Mouse (Mus musculus) kidney, postnatal 0 days (tissue): ENCODE data around the gene Ppox. TPM values are rescaled to one million over a fixed set of nuclear protein-coding genes. Genes with fewer than 3 reads are reported as not detected.
A peak's percentile ranks its signal among the peaks of the same experiment; 100 is the strongest.

ENCODE experiments used
- ATAC-seq: fragments of 200-750 bp; cut with Nextera tagmentation; replicated peaks from 2 replicates; pipeline ENCODE4 v1.8.0; 2017; ENCODE audit warnings: low read depth, moderate number of reproducible peaks, moderate TSS enrichment, moderate library complexity; ENCODE audit not compliant: low FRiP score
- DNase-seq: peaks from one replicate; pipeline ENCODE4 v3.0.0-alpha.2; 2016; ENCODE audit warnings: low spot score
- H3K27ac ChIP-seq: fragments of 300-500 bp; sonication (generic); 2 replicates; pipeline ENCODE4 v1.5.1; 2014; ENCODE audit warnings: mild to moderate bottlenecking
- H3K27me3 ChIP-seq: fragments of 300-500 bp; sonication (generic); 2 replicates; pipeline ENCODE4 v1.6.1; 2014; ENCODE audit warnings: low read length, mixed read lengths; ENCODE audit not compliant: insufficient read depth
- H3K36me3 ChIP-seq: fragments of 300-500 bp; sonication (generic); 2 replicates; pipeline ENCODE4 v1.6.1; 2014; ENCODE audit warnings: low read length, mixed read lengths; ENCODE audit not compliant: insufficient read depth
- H3K4me1 ChIP-seq: fragments of 300-500 bp; sonication (generic); replicated peaks from 2 replicates; pipeline ENCODE4 v1.6.1; 2014; ENCODE audit warnings: antibody characterized with exemption, low read length, mixed read lengths; ENCODE audit not compliant: insufficient read depth
- H3K4me2 ChIP-seq: fragments of 300-500 bp; sonication (generic); 2 replicates; pipeline ENCODE4 v1.6.1; 2014; ENCODE audit warnings: mild to moderate bottlenecking, low read length, moderate library complexity, mixed read lengths
- H3K4me3 ChIP-seq: fragments of 300-500 bp; sonication (generic); replicated peaks from 2 replicates; pipeline ENCODE4 v1.5.1; 2014; ENCODE audit warnings: low read depth, low read length
- H3K9ac ChIP-seq: fragments of 300-500 bp; sonication (generic); 2 replicates; pipeline ENCODE4 v1.6.1; 2014; ENCODE audit warnings: low read depth, low read length
- H3K9me3 ChIP-seq: fragments of 300-500 bp; sonication (generic); replicated peaks from 2 replicates; pipeline ENCODE4 v1.6.1; 2016; ENCODE audit warnings: low read length, inconsistent platforms, mixed read lengths
- CTCF ChIP-seq: IDR thresholded peaks from 2 replicates; pipeline ENCODE4 v1.5.1; 2016; ENCODE audit warnings: antibody characterized with exemption, low read depth, mild to moderate bottlenecking, moderate library complexity
- WGBS: fragments of 180-500 bp; shearing (Covaris S2); extraction: QIAGEN DNeasy Blood & Tissue Kit; methylation state at CpG from one replicate; pipeline ENCODE4 v1.1.7; 2014; 5-methylcytosine and 5-hydroxymethylcytosine counted together
- polyA plus RNA-seq: library from polyadenylated mRNA; unstranded; fragments of >200 nt; fragmentation: Nextera tagmentation; extraction: Ambion mirVana; gene quantifications from 2 replicates; pipeline ENCODE4 v1.2.1, GENCODE M21; 2015

The Ppox gene
- polyA plus RNA-seq, 1 experiment from 2014 or later, result 46.4 TPM

DNA sequence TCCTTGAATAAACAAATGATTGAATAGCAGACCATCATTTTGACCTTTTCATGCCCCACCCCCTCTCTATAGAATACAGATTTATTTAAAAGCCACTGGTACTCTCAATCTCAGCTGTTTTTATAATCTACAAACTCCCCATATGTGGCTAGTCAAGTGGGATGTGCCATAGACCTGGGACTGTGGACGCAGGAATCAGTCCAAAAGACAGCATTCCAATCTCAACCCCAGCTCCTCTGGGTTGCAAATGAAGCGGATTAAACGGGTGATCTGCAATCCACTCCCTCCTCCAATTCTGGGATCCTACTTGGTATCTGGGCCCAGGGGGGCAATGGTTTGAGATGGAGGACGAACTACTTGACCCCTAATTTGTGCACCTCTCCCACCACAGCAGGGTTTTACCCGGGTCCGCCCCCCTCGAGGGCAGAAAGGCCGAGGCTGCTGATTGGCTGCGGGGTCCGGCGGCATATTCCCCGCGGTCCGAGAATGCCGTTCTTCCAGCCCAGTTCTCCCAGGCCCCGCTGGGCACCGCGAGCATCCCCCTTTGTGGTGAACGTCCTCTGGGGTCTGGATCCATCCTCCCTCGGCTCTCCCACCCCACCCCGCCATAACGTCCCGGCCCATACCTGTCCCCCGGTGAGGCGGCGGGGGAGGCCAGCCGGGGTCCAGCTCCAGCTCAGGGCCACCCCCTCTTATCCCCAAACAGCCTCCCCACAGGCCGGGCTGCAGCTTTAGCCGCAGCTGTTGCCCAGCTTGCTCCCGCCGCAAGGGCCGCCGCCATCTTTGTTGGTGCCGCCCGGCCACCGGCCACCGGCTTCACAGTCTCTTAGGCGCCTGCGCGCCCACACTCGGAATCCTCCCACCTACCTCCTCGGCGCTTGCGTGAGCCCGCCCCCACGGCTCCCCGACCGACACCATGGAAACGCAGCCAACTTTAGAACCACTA is 6.4 kb upstream of the Ppox start, which contains the start of gene Usp21:
Gene Usp21 (minus strand): TSS at position 856 of the 946 bp plus-strand sequence.
- H3K4me1 ChIP-seq, result peaks cover 5% of the 10 kb centered on the region; the same call in 1 of the 2 replicates
- peak within 1 kb of the TSS; percentile 82 for H3K4me2 ChIP-seq
- TF ChIP-seq CTCF, result no peak
- H3K27ac ChIP-seq, result peak within 1 kb of the TSS; percentile 94
- peaks cover 9% of the 10 kb centered on the region for H3K36me3 ChIP-seq
- H3K27me3 ChIP-seq, result no peaks in the 10 kb centered on the region
- H3K9ac ChIP-seq, result peak within 1 kb of the TSS; percentile 98
- H3K4me3 ChIP-seq, result peak within 1 kb of the TSS; percentile 98
- no peaks in the 10 kb centered on the region for H3K9me3 ChIP-seq
- under 1% methylated on average over 49 of the region's 49 CpGs for WGBS
- DNase-seq, result peak; percentile 98
- ATAC-seq, result peak; percentile 91

DNA sequence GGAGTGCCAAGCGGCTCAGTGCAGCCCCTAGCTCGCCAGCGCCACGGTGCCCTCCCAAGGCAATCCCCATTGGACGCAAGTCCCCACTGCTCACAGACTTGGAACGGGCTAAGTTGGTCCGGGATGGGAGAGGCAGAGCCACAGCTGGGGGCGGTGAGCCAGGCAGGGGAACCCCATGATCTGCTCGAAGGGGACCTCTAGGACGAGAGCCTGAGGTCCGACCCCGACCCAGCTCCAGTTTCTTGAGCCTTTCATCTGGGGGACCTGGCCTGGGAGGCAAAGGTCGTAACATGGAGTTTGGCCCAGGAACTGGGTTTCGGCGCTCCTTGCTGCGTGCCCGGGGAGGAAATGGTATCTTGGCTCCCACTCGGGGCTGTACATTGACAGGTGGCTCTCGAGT is 5.5 kb upstream of the Ppox start:
- Histone ChIP-seq H3K27ac (no peak overlapping the region), H3K9me3 (no peaks in the 10 kb centered on the region), H3K27me3 (no peaks in the 10 kb centered on the region), H3K4me2 (peak overlapping the region; percentile 82; the same call in 1 of the 2 replicates), H3K4me3 (no peak overlapping the region), H3K36me3 (peaks cover 9% of the 10 kb centered on the region), H3K4me1 (peaks cover 5% of the 10 kb centered on the region; the same call in 1 of the 2 replicates), H3K9ac (no peak overlapping the region)
- ATAC-seq (no peak), DNase-seq (no peak)
- no peak for TF ChIP-seq CTCF
- 88% methylated on average over 19 of the region's 19 CpGs for WGBS

DNA sequence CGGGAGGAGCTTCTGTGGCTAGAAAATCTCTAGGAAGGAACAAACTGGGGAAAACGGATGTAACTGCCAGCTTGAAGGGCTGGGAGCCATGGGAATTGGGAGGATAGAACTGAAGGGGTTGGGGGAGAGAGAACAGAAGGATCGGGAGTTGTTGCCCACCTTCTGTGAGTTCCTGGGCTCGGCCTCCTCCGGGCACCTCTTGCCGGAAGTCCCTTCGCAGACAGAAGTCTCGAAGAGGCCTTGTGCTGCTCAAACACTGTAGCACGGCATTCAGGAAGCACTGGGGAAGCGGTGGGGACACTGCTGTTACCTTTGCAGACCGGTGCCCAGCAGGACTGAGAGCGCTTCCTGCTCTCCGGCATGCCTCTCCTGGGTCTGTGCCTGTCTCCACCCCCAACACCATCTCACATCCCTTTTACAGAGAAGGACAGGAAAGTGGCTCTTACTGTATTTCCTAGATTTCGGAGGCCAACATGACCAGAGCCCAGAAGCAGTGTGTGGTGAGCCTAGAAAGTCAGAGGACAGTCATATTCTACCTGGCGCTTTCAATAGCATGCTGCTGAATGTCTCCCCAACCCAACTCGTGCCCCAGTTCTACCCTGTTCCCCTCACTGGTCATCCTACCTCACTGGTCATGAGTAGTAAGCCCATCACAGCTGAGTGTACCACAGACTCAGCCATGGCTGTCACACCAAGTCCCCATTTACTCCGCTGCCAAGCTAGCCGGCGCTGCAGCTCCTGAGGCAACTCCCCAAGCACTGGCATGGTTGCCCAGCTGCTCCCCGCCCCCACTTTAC is 4.3 kb upstream of the Ppox start:
- H3K4me3 ChIP-seq, result no peak overlapping the region
- H3K4me1 ChIP-seq, result peaks cover 5% of the 10 kb centered on the region; the same call in 1 of the 2 replicates
- H3K27ac ChIP-seq, result no peak overlapping the region
- H3K36me3 ChIP-seq, result peaks cover 9% of the 10 kb centered on the region
- no peak overlapping the region for H3K4me2 ChIP-seq
- 0 out of 2 replicates have a peak overlapping the region, but pooled peaks have one; percentile 31 for H3K9ac ChIP-seq
- DNase-seq, result no peak
- ATAC-seq, result no peak
- no peaks in the 10 kb centered on the region for H3K27me3 ChIP-seq
- WGBS, result 84% methylated on average over 20 of the region's 20 CpGs
- no peaks in the 10 kb centered on the region for H3K9me3 ChIP-seq
- no peak for TF ChIP-seq CTCF

- H3K9me3 ChIP-seq, result no peaks in the 10 kb centered on the region
- no peak overlapping the region for H3K4me3 ChIP-seq
- H3K27ac ChIP-seq, result no peak overlapping the region
- H3K36me3 ChIP-seq, result peaks cover 9% of the 10 kb centered on the region
- H3K4me2 ChIP-seq, result no peak overlapping the region
- no peak for ATAC-seq
- no peak for DNase-seq
- H3K27me3 ChIP-seq, result no peaks in the 10 kb centered on the region
- WGBS, result 86% methylated on average over 15 of the region's 15 CpGs
- H3K9ac ChIP-seq, result 0 out of 2 replicates have a peak overlapping the region, but pooled peaks have one; percentile 31
- H3K4me1 ChIP-seq, result peaks cover 11% of the 10 kb centered on the region; the same call in 1 of the 2 replicates
- TF ChIP-seq CTCF, result no peak
Observed at GRCm38 (mm10) chr1:171284491-171284890, 3.5 kb upstream of the Ppox start.

GRCm38 (mm10) chr1:171283188-171284160 is 2.5 kb upstream of the Ppox start:
- DNase-seq (no peak), ATAC-seq (no peak)
- Histone ChIP-seq H3K36me3 (peaks cover 7% of the 10 kb centered on the region; the same call in 1 of the 2 replicates), H3K9me3 (no peaks in the 10 kb centered on the region), H3K4me1 (peaks cover 11% of the 10 kb centered on the region; the same call in 1 of the 2 replicates), H3K4me2 (no peak overlapping the region), H3K4me3 (no peak overlapping the region), H3K27me3 (no peaks in the 10 kb centered on the region), H3K27ac (no peak overlapping the region), H3K9ac (no peak overlapping the region)
- 93% methylated on average over 18 of the region's 18 CpGs for WGBS
- no peak for TF ChIP-seq CTCF
